Mouse (Mus musculus): ENCODE data around the gene Fuz. TPM values are rescaled to one million over a fixed set of nuclear protein-coding genes. Genes with fewer than 3 reads are reported as not detected.
A peak's percentile ranks its signal among the peaks of the same experiment; 100 is the strongest.

Gene Fuz
- 10 to 100 TPM; 17.3 to 18.1 TPM for total RNA-seq (2021)
- long read RNA-seq, experiment 1, partial matches to known transcripts, result 0 of 5 reads
- long read RNA-seq, experiment 1, other reads (novel, unspliced or antisense), result 2 of 5 reads
- long read RNA-seq, experiment 2, partial matches to known transcripts, result 0 of 10 reads
- long read RNA-seq, experiment 2, other reads (novel, unspliced or antisense), result 6 of 10 reads

- intact Hi-C loops (cut with DNase I), result no loop called here
- DNase-seq, result peak; percentile 86 to 88
Observed at GRCm38 (mm10) chr7:44895593-44896434, at the start of gene Fuz. TSS of gene Fuz (plus strand) at chr7:44896079.

DNA sequence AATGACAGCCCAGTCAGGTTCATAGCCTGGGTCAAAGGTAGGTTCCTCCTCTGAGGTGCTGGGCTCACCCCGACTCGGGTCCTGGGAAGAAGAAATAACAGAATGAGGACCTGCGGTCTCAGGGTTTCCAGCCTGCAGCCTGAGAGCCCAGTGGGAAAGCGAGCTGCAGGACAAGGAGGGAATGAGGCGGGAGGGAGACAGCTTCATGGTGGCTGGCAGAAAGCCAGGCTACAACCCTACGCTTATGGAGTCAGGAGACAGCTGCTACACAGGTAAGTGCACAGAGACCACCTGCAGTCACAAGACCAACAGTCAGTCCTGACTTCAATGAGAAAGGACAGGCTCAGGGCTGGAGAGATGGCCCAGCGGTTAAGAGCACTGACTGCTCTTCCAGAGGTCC, 49.1 kb upstream of the Fuz start:
- intact Hi-C loops (cut with DNase I), result no loop called here
- DNase-seq, result no peak

GRCm38 (mm10) chr7:44847772-44848171, 48.1 kb upstream of the Fuz start:
- intact Hi-C loops (cut with DNase I), result no loop called here
- DNase-seq, result no peak

DNA sequence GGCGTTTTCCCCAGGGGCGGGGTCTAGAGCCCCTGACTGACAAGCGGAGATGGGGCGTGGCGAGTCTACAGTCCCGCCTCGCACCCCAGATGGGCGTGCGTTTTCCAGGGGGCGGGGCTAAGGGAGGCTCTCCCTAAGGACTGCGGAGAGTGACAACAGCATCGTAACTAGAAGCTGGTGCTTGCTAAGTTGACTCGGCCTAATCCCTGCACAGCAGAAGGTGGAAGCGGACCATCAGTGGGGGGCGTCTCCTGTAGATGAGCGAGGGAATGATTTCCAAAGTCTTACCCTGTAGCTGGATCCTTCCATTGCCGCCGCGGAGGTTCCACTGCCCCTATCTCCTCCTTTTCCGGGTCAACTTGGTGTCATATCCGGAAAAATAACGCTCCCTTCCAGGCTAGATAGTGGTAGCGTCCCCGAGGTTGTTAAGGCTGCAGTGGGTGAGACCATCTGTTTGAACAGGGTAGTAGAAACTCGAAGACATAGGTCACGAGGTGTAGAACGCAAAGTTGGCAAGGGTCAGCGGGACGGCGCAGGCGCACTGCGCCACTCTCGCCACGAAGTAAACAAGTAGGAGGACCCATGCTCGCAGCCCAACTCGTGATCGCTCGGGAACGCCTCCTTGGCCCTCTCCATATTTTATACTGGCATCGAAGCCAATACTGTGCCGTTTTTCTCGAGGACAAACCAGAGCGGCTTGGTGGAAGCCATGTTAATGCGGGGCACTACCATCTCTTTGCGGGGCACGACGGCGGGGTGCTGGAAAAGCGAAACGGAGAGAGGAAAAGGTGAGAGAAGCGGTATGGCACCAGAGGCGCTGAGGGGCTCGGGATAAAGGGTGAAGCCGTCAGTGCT, 47.1 kb upstream of the Fuz start, which contains the start of the genes Akt1s1 and Tbc1d17:
Gene Akt1s1, plus strand, starts transcription at position 431 of the 855 bp plus-strand sequence.
Gene Tbc1d17, minus strand, starts transcription at position 519 of the 855 bp plus-strand sequence.
- DNase-seq, result peak; percentile 99
- intact Hi-C loops (cut with DNase I), result no loop called here

- DNase-seq, result peak; percentile 88 to 89
- intact Hi-C loops (cut with DNase I), result no loop called here
Observed at GRCm38 (mm10) chr7:44849416-44850111, 46.3 kb upstream of the Fuz start.

GRCm38 (mm10) chr7:44850146-44850545, 45.7 kb upstream of the Fuz start:
- intact Hi-C loops (cut with DNase I), result no loop called here
- DNase-seq, result peak in 1 of 2 experiments; percentile 66

DNA sequence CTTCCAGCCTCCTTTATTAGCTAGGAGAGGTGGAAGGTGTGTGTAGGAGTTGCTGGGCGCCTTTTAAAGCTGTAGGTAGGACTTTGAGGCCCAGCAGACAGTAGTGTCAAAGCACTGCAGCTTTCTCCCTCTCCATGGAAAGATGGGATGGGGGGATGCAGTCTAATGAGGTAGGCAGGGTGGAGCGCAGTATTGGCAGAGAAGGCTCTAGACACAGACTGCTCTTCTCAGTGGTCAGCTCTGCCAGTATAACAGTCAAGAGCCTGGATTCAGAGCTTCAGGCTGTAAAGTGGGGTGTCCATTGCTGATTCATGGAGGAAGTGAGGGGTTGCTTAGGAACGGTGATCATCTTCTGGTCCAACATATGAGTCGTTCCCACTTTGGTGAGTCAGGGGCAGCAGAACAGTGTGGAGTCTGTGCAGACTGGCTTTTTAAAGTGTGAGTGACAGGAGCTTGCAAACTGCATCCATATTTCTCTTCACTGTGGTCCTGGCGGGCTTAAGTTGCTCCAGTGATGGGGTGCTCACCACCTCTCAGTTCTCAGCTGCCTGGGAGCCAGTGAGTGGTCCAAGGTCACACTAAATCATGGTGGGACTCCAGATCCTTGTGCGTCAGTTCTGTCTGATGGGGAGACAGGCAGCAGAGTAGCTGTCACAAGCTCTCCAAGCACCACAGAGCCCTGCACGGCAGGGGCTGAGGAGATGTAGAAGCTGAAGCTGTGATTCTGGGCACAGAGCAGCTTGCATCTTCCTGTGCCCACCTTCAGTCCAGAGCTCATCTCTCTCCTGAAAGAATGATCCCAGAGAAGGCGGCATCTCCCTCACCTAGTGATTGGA, 44.9 kb upstream of the Fuz start:
- intact Hi-C loops (cut with DNase I), result no loop called here
- no peak for DNase-seq

GRCm38 (mm10) chr7:44851625-44852234, 44.1 kb upstream of the Fuz start:
- intact Hi-C loops (cut with DNase I), result no loop called here
- no peak for DNase-seq

DNA sequence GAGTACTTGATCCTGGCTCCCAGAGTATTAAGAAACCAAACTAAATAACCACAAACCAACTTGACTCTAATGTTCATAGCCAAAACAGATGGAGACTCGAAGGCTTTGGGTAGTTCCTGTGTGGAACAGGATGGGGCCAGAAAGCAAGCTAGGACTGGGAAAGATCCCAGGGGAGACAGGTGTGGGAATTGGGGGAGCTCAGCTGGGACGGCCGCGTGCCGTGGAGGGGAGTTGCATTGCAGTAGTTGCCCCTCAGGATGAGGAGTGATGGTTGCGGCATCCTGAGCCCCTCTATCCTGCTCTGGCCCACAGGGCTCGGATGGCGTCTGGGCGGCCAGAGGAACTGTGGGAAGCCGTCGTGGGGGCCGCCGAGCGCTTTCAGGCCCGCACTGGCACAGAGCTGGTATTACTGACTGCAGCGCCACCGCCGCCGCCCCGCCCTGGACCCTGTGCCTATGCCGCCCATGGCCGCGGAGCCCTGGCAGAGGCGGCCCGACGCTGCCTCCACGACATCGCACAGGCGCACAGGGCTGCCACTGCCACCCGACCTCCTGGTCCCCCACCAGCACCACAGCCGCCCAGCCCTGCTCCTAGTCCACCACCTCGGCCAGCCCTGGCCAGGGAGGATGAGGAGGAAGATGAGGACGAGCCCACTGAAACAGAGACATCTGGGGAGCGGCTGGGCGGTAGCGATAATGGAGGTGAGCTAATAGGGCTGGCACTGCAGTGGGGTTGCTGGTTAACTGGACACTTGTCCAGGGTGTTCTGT, 43.4 kb upstream of the Fuz start:
- no peak for DNase-seq
- intact Hi-C loops (cut with DNase I), result no loop called here

- no peak for DNase-seq
- intact Hi-C loops (cut with DNase I), result no loop called here
Observed at GRCm38 (mm10) chr7:44853065-44853464, 42.8 kb upstream of the Fuz start.

DNA sequence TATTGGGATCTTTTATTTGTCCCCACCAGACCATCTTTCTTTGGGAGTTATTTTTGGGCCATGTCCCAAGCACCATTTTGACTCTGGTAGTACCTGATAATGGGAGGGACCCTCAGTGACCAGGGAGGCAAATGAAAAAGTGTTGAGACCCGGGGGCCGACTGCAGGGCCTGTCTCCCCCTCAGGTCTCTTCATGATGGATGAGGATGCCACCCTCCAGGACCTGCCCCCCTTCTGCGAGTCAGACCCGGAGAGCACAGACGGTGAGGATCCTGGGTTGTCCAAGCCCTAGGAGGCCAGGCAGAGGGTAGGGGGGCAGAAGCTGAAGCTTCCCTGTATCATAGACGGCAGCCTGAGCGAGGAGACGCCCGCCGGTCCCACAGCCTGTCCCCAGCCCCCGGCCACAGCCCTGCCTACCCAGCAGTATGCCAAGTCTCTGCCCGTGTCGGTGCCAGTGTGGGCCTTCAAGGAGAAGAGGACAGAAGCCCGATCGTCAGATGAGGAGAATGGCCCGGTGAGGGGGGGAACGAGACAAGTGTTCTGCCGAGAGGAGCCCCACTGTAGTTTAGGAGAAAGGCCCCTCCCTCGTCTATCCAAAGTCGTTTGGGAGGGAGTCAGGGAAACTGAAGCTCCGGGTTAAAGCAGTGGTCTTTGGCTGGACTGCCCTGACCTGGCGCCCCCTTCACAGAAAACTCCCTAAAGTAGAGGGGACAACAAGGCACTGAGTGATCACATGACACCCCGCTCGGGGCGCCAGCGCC, 42.1 kb upstream of the Fuz start:
- DNase-seq, result no peak
- intact Hi-C loops (cut with DNase I), result no loop called here

DNA sequence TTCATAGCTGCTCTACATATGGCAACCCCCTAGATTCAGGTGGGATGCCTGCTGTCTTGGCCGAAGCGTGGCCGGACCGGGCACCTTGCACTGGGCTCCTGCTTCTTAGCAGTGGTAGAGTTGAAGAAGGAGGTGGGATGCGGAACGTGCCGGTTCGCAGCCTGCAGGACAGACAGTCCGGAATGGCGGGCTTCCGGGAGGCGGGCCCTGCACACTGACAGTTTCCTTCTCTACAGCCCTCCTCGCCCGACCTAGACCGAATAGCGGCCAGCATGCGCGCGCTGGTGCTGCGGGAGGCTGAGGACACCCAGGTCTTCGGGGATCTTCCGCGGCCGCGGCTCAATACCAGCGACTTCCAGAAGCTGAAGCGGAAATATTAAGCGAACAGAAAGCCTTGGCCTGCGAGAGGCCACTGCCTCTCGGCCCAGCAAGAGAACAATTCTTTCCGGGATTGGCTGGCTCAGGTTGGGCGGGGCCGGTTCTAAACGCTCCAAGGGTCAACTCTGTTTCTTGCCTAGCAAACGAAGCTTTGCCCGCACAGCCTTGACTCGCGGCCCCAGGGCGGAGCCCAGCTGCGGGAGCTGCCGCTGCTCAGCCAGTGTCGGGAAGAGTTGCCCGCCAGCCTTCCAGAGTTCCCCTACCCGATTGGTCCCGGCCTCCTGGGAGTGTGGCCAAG, 41.4 kb upstream of the Fuz start:
- peak; percentile 81 to 86 for DNase-seq
- intact Hi-C loops (cut with DNase I), result no loop called here

GRCm38 (mm10) chr7:44855036-44855435, 40.8 kb upstream of the Fuz start:
- intact Hi-C loops (cut with DNase I), result no loop called here
- DNase-seq, result no peak

- intact Hi-C loops (cut with DNase I), result no loop called here
- DNase-seq, result no peak
Observed at GRCm38 (mm10) chr7:44856265-44856916, 39.5 kb upstream of the Fuz start.

DNA sequence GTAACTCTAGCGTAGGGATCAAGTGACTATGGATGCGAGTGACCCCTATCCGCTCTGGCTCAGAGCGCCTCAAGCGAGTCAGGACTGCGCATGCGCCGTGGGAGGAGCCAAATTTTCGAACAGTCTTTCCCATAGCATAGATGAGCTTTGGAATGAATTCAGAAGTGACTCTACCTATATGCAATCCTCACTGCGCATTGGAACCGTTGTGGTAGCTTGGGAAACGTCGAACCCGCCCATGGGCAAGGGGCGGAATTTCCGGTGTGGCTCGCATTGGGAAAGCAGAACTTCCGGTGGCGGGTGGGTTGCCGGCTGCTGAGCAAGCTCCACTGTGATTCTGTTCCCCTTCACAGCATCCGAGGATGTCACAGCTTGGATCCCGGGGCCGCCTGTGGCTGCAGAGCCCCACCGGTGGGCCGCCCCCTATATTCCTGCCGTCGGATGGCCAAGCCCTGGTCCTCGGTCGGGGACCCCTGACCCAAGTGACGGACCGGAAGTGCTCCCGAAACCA, 38.8 kb upstream of the Fuz start, which contains the start of gene Pnkp:
Gene Pnkp, plus strand, starts transcription at position 98 of the 511 bp plus-strand sequence.
- intact Hi-C loops (cut with DNase I), result no loop called here
- DNase-seq, result peak; percentile 71 to 85

- intact Hi-C loops (cut with DNase I), result no loop called here
- DNase-seq, result no peak
Observed at GRCm38 (mm10) chr7:44857905-44858304, 38.0 kb upstream of the Fuz start.
